Mouse (Mus musculus) brain, embryonic 14.5 days (tissue): ENCODE data around the gene Whrn.

ENCODE experiments used
- CTCF ChIP-seq: fragments of 200-500 bp; IDR thresholded peaks from 2 replicates; pipeline ENCODE4 v1.5.1; 2012; ENCODE audit warnings: inconsistent platforms, mild to moderate bottlenecking, moderate library complexity, borderline replicate concordance; ENCODE audit not compliant: insufficient read depth, insufficient read length; ENCODE audit errors: extremely low read depth
- POLR2A ChIP-seq: fragments of 200-500 bp; IDR thresholded peaks from 2 replicates; pipeline ENCODE4 v1.6.1; 2012; ENCODE audit warnings: mild to moderate bottlenecking, inconsistent platforms, borderline replicate concordance; ENCODE audit not compliant: poor library complexity, insufficient read depth, insufficient read length, severe bottlenecking; ENCODE audit errors: extremely low read depth

DNA sequence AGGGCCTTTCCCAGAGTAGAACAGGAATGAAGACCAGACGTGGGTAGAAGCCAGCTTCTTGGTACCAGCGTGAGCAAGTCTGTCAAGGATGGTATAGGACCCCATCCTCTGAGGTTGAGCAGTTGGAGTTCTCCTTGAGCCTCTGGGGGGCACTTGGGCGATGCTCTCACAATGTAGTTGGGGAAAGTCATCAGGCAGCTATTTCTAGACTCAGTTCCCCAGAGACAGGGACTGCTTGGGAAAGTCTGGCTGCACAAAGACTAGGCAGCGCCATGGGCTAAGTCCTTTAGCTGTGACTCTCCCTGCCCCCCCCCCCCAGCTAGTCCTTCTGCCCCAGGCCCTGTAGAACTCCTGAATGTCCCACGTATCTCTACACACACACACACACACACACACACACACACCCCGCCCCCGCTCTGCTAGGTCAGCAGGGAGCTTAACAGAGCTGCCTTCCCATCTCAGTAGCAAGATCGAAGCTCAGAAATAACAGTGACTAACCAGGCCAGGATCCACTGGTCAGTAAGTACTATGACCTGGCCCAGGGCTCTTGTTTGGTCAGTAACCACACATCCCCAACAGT lies 96.0 kb downstream of the Whrn start:
- TF ChIP-seq POLR2A (no peak), CTCF (no peak)
